Mouse (Mus musculus): ENCODE results near the gene Gm42791. TPM values are rescaled to one million over a fixed set of nuclear protein-coding genes. Genes with fewer than 3 reads are reported as not detected.

Gene Gm42791
- not detected for polyA plus RNA-seq (2014; fragmentation: Illumina TruSeq; extraction: RNeasy Lipid Tissue Mini Kit (QIAGEN cat#74804); ENCODE audit: insufficient read depth, low read depth, low replicate concordance)

DNA sequence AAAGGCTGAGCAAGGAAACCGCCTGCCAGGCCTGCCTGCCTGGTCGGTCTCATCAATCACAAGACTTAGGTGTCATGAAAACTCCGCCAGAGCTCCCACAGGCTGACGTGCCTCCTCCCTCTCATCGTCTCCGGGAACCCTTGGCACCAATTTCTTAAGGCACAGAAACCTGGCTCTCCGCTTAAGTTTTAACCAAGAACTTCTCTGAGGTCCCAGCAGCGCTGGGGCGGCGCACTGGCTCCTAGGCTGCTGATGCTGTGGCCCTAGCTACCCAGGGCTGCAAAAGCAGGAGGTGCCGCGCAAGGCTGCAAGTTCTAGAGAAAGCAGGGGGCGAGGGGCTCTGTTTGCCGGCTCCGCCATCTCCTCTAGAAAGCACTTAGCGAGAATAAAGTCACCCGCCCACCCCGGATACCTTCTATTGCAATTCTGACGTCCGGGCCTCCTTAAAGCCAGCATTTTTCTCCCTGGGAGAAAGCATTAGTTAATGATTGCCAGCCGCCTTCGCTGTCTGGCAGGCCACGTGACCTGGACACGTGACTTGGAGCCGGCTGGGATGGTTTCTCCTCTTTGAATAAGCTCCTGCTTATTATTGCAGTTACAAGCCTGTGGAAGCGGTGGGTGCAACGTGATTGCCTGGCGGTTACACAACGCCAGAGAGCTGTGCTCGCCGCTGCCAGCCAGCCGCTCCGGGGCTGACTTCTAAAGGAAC lies at the start of gene Gm42791:
Gene Gm42791 (minus strand): TSS at position 442 of the 709 bp plus-strand sequence.

DNA sequence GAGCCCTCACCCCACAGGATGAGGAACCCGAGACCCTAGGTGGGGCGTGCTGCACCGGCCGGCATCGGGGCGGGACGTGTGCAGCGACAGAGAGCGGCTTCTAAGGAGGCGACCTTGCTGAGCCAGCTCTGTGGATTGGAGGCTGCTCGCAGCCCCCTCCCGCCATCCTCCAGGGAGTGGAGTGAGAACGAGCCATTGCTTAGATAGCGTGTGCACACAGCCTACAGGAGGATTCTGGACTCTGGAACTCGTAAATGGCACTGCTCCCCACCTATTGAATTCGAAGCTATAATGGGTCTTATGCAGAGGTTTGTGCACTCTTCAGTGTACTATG lies 65.9 kb downstream of the Gm42791 start, which contains the start of gene Katnal1:
Gene Katnal1 (minus strand): TSS at position 205 of the 334 bp plus-strand sequence.

Other genes with a start within 250 kb of the Gm42791 start
- gene Katnal1, start 65.8 kb downstream of the Gm42791 start, polyA plus RNA-seq (2014; fragmentation: Illumina TruSeq; extraction: RNeasy Lipid Tissue Mini Kit (QIAGEN cat#74804); ENCODE audit: insufficient read depth, low read depth, low replicate concordance) = 2.5 TPM
- gene Uspl1, start 189.2 kb upstream of the Gm42791 start, polyA plus RNA-seq (2014; fragmentation: Illumina TruSeq; extraction: RNeasy Lipid Tissue Mini Kit (QIAGEN cat#74804); ENCODE audit: insufficient read depth, low read depth, low replicate concordance) = 14.0 TPM
- gene Hmgb1, start 189.3 kb upstream of the Gm42791 start, polyA plus RNA-seq (2014; fragmentation: Illumina TruSeq; extraction: RNeasy Lipid Tissue Mini Kit (QIAGEN cat#74804); ENCODE audit: insufficient read depth, low read depth, low replicate concordance) = 384 TPM